ENCODE assay signal across 8 mouse cellular contexts in the genomic region with DNA sequence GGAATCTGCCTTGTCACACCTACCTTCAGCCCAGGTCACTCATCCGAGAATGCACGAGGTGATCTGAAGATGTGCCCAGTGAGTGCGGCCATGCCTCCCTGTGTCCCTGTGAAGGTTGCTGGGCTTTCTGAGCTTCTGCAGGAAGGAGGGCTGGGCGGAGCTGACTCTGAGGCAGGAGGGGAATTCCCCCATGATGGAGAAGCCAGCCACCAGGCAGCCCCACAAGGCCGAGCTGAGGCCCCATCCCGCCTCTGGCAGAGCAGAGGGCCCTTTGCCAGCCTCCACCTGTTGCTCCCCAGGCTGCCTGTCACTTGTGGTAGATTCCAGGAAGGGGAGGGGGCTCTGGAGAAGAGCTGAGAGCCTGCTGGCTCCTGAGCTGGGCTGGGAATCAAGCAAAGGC. TPM values are rescaled to one million over a fixed set of nuclear protein-coding genes. Genes with fewer than 3 reads are reported as not detected.
A peak's percentile ranks its signal among the peaks of the same experiment; 100 is the strongest.
DNase-seq lines count a peak whose midpoint lies in the region; ATAC-seq and TF ChIP-seq lines count a peak whose summit lies in the region.

Gene Tnip1 (minus strand): TSS at position 108 of the 400 bp plus-strand sequence.

- H3K4me3 ChIP-seq in ES-Bruce4 (ENCODE audit: low read depth, low read length), result peak within 1 kb of the TSS; percentile 37
- H3K4me3 ChIP-seq in embryonic facial prominence, embryonic 15.5 days (replicated peaks), result 0 out of 2 replicates have a peak within 1 kb of the TSS, but pooled peaks have one; percentile 8
- peak within 1 kb of the TSS; percentile 4 for H3K4me3 ChIP-seq in heart, postnatal 0 days (ENCODE audit: low read depth, low read length)
- peak within 1 kb of the TSS; percentile 92 for H3K4me3 ChIP-seq in megakaryocyte, embryonic 14.5 days (replicated peaks)

- no peak for TF ChIP-seq EP300 in ES-Bruce4 (IDR thresholded peaks at IDR 0.05; ENCODE audit: insufficient read depth, low read depth, low read length)
- TF ChIP-seq EP300 in heart, postnatal 0 days (IDR thresholded peaks at IDR 0.05; ENCODE audit: low read depth), result no peak

- H3K36me3 ChIP-seq in ES-Bruce4 (ENCODE audit: control insufficient read depth, insufficient read depth, low read length, poor library complexity, severe bottlenecking), result no peaks in the 10 kb centered on the region
- no peaks in the 10 kb centered on the region for H3K36me3 ChIP-seq in embryonic facial prominence, embryonic 15.5 days
- H3K36me3 ChIP-seq in heart, postnatal 0 days (replicated peaks; ENCODE audit: control insufficient read depth, insufficient read depth, low read length), result no peaks in the 10 kb centered on the region
- H3K36me3 ChIP-seq in megakaryocyte, embryonic 14.5 days (replicated peaks; ENCODE audit: low read length), result peaks cover 31% of the 10 kb centered on the region

- 28% methylated on average over 6 of the region's 6 CpGs for WGBS in embryonic facial prominence, embryonic 15.5 days
- 13% methylated on average over 6 of the region's 6 CpGs for WGBS in heart, postnatal 0 days

- no peak for TF ChIP-seq POLR2A in ES-Bruce4 (IDR thresholded peaks at IDR 0.05; ENCODE audit: insufficient read depth, low read length)

- no peak for ATAC-seq in embryonic facial prominence, embryonic 15.5 days (ENCODE audit: insufficient number of reproducible peaks, low FRiP score, low TSS enrichment, low read depth)
- 0 out of 2 replicates have a peak, but pooled peaks have one; percentile 24 for ATAC-seq in heart, postnatal 0 days (ENCODE audit: insufficient read depth, low read depth)

- H3K4me1 ChIP-seq in ES-Bruce4 (ENCODE audit: control insufficient read depth, insufficient read depth, low read length), result peaks cover 17% of the 10 kb centered on the region
- peaks cover 17% of the 10 kb centered on the region for H3K4me1 ChIP-seq in embryonic facial prominence, embryonic 15.5 days
- H3K4me1 ChIP-seq in heart, postnatal 0 days (ENCODE audit: control insufficient read depth, insufficient read depth), result peaks cover 29% of the 10 kb centered on the region
- H3K4me1 ChIP-seq in megakaryocyte, embryonic 14.5 days, result peaks cover 88% of the 10 kb centered on the region

- H3K9ac ChIP-seq in ES-Bruce4 (ENCODE audit: low read depth, poor library complexity, severe bottlenecking), result no peak within 1 kb of the TSS; the same call in 1 of the 2 replicates
- no peak within 1 kb of the TSS for H3K9ac ChIP-seq in embryonic facial prominence, embryonic 15.5 days
- 0 out of 2 replicates have a peak within 1 kb of the TSS, but pooled peaks have one; percentile 37 for H3K9ac ChIP-seq in heart, postnatal 0 days (replicated peaks; ENCODE audit: low read depth, low read length)

- no peak for TF ChIP-seq CTCF in ES-Bruce4 (IDR thresholded peaks at IDR 0.05; ENCODE audit: low read depth, low read length)
- TF ChIP-seq CTCF in heart, postnatal 0 days (IDR thresholded peaks at IDR 0.05; ENCODE audit: low read depth), result no peak

- H3K27me3 ChIP-seq in ES-Bruce4 (ENCODE audit: control insufficient read depth, insufficient read depth, low read length, poor library complexity, severe bottlenecking), result no peaks in the 10 kb centered on the region
- H3K27me3 ChIP-seq in embryonic facial prominence, embryonic 15.5 days, result no peaks in the 10 kb centered on the region
- no peaks in the 10 kb centered on the region for H3K27me3 ChIP-seq in heart, postnatal 0 days (ENCODE audit: control insufficient read depth, insufficient read depth, low read length)
- H3K27me3 ChIP-seq in megakaryocyte, embryonic 14.5 days (replicated peaks), result no peaks in the 10 kb centered on the region

- H3K9me3 ChIP-seq in ES-Bruce4 (replicated peaks; ENCODE audit: control insufficient read depth, insufficient read depth, low read length, poor library complexity, severe bottlenecking), result no peaks in the 10 kb centered on the region
- no peaks in the 10 kb centered on the region for H3K9me3 ChIP-seq in embryonic facial prominence, embryonic 15.5 days (replicated peaks)
- H3K9me3 ChIP-seq in heart, postnatal 0 days (replicated peaks; ENCODE audit: control insufficient read depth, low read length), result no peaks in the 10 kb centered on the region
- H3K9me3 ChIP-seq in megakaryocyte, embryonic 14.5 days, result peaks cover 6% of the 10 kb centered on the region

- H3K4me2 ChIP-seq in embryonic facial prominence, embryonic 15.5 days (replicated peaks), result peak within 1 kb of the TSS; percentile 25; the same call in 1 of the 2 replicates
- H3K4me2 ChIP-seq in heart, postnatal 0 days (ENCODE audit: low read depth, low read length), result peak within 1 kb of the TSS; percentile 37

- peak; percentile 56 for DNase-seq in B cell, adult 2 months
- no peak for DNase-seq in heart, postnatal 0 days (ENCODE audit: low spot score)
- DNase-seq in kidney, postnatal 4 days, result peak; percentile 31 to 49
- DNase-seq in thymus, postnatal 0 days (ENCODE audit: low spot score), result peak; percentile 30
- DNase-seq in retina, embryonic 14.5 days (ENCODE audit: low spot score), result no peak

- peak within 1 kb of the TSS; percentile 15; the same call in 1 of the 2 replicates for H3K27ac ChIP-seq in ES-Bruce4 (ENCODE audit: insufficient read depth, low read length)
- H3K27ac ChIP-seq in embryonic facial prominence, embryonic 15.5 days (replicated peaks), result 0 out of 2 replicates have a peak within 1 kb of the TSS, but pooled peaks have one; percentile 8
- peak within 1 kb of the TSS; percentile 26 for H3K27ac ChIP-seq in heart, postnatal 0 days (ENCODE audit: low read depth)

RNA-seq across cellular contexts. Expression of gene Tnip1, which starts in this region (rescaled TPM):
- polyA plus RNA-seq in ES-Bruce4 (2011; ENCODE audit: insufficient read depth, insufficient read length, low read depth, missing spikeins), result 33.2 and 42.6 TPM in 2 replicates
- polyA plus RNA-seq in embryonic facial prominence, embryonic 15.5 days (2015; fragmentation: Nextera tagmentation; extraction: Ambion mirVana), result 23.0 and 24.5 TPM in 2 replicates
- total RNA-seq in heart, postnatal 0 days (2014; rRNA removed; ENCODE audit: low replicate concordance), result 16.6 and 19.9 TPM in 2 replicates
- polyA plus RNA-seq in heart, postnatal 0 days (2015; fragmentation: Nextera tagmentation; extraction: Ambion mirVana), result 19.7 and 22.7 TPM in 2 replicates
- 69.0 and 80.2 TPM in 2 replicates for polyA plus RNA-seq in megakaryocyte, embryonic 14.5 days (2012; ENCODE audit: insufficient read depth, low replicate concordance)
- 40.6 and 40.8 TPM in 2 replicates for polyA plus RNA-seq in thymus, postnatal 0 days (2015; fragmentation: Nextera tagmentation; extraction: Ambion mirVana)

Comparison
In these comparisons a context has a peak if more than half of its experiments do, and no peak if none do; other contexts are left out.
1. DNase-seq: peak in B cell, adult 2 months (2 of 2), kidney, postnatal 4 days (2 of 2) and thymus, postnatal 0 days (single experiment); none in heart, postnatal 0 days (single experiment) and retina, embryonic 14.5 days (single experiment).
2. H3K4me3 ChIP-seq: peak in every context shown above with its lines; median percentile 92 in megakaryocyte, embryonic 14.5 days; 37 in ES-Bruce4; 8 in embryonic facial prominence, embryonic 15.5 days; 4 in heart, postnatal 0 days.
3. Peak in every context shown above with its lines, with median percentiles within 50 percentile points of each other: H3K27ac ChIP-seq.